Mouse (Mus musculus) heart, postnatal 0 days (tissue): Measurements from ENCODE around the gene Trio. TPM values are rescaled to one million over a fixed set of nuclear protein-coding genes. Genes with fewer than 3 reads are reported as not detected.

Source experiments
- ATAC-seq: fragments of 200-750 bp; cut with Nextera tagmentation; 2 replicates; pipeline ENCODE4 v1.8.0; 2017; ENCODE audit warnings: low read depth, moderate number of reproducible peaks, moderate library complexity; ENCODE audit not compliant: insufficient read depth
- DNase-seq: peaks from one replicate; pipeline ENCODE4 v3.0.0-alpha.2; 2016; ENCODE audit warnings: low spot score
- H3K27ac ChIP-seq: fragments of 300-500 bp; sonication (generic); 2 replicates; pipeline ENCODE4 v1.5.1; 2014; ENCODE audit warnings: low read depth, mild to moderate bottlenecking
- H3K27me3 ChIP-seq: fragments of 300-500 bp; sonication (generic); 2 replicates; pipeline ENCODE4 v1.6.1; 2014; ENCODE audit warnings: low read length, mixed read lengths; ENCODE audit not compliant: control insufficient read depth, insufficient read depth
- H3K36me3 ChIP-seq: fragments of 300-500 bp; sonication (generic); replicated peaks from 2 replicates; pipeline ENCODE4 v1.6.1; 2014; ENCODE audit warnings: low read length, mixed read lengths; ENCODE audit not compliant: control insufficient read depth, insufficient read depth
- H3K4me1 ChIP-seq: fragments of 300-500 bp; sonication (generic); 2 replicates; pipeline ENCODE4 v1.6.1; 2014; ENCODE audit warnings: antibody characterized with exemption; ENCODE audit not compliant: control insufficient read depth, insufficient read depth
- H3K4me2 ChIP-seq: fragments of 300-500 bp; sonication (generic); 2 replicates; pipeline ENCODE4 v1.6.1; 2014; ENCODE audit warnings: low read depth, mild to moderate bottlenecking, low read length, moderate library complexity
- H3K4me3 ChIP-seq: fragments of 300-500 bp; sonication (generic); 2 replicates; pipeline ENCODE4 v1.5.1; 2014; ENCODE audit warnings: low read depth, low read length
- H3K9ac ChIP-seq: fragments of 300-500 bp; sonication (generic); replicated peaks from 2 replicates; pipeline ENCODE4 v1.6.1; 2014; ENCODE audit warnings: low read depth, low read length, mixed read lengths
- H3K9me3 ChIP-seq: fragments of 300-500 bp; sonication (generic); replicated peaks from 2 replicates; pipeline ENCODE4 v1.6.1; 2016; ENCODE audit warnings: low read length; ENCODE audit not compliant: control insufficient read depth
- CTCF ChIP-seq: IDR thresholded peaks from 2 replicates; pipeline ENCODE4 v1.5.1; 2016; ENCODE audit warnings: antibody characterized with exemption, control low read depth, low read depth
- EP300 ChIP-seq: IDR thresholded peaks from 2 replicates; pipeline ENCODE4 v1.6.1; 2016; ENCODE audit warnings: antibody characterized with exemption, low read depth
- WGBS: fragments of 180-500 bp; shearing (Covaris S2); extraction: QIAGEN DNeasy Blood & Tissue Kit; methylation state at CpG from one replicate; pipeline ENCODE4 v1.1.7; 2014; 5-methylcytosine and 5-hydroxymethylcytosine counted together
- polyA plus RNA-seq: library from polyadenylated mRNA; unstranded; fragments of >200 nt; fragmentation: Nextera tagmentation; extraction: Ambion mirVana; gene quantifications from 2 replicates; pipeline ENCODE4 v1.2.1, GENCODE M21; 2015
- total RNA-seq: library from RNA; depleted of rRNA; stranded (reverse); fragments of >200 nt; gene quantifications from 2 replicates; pipeline ENCODE4 v1.2.3, GENCODE M21; 2014; ENCODE audit warnings: low replicate concordance

The Trio gene
- total and polyA plus RNA-seq, 2 experiments from 2014 or later = 10.1 to 77.2 TPM

DNA sequence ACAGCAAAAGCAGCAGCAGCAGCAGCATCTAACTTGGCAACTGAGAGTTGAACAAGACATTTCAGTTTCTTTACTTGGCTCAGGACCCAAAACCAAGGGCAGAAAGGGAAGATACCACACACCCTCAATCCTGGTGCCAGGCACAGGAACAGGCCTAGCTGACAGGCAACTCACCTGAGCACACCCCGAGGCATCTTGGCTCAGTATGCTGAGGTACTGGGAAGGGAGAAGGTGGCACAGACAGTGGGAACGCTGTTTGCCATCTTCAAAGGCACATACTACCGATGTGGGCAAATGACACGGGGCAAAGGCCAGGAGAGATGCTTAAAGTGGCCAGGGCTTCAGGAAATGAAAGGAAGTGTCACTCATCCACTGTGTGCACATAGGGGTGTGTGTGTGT is 85.6 kb downstream of the Trio start:
- H3K4me2 ChIP-seq = no peak overlapping the region
- H3K36me3 ChIP-seq = no peaks in the 10 kb centered on the region
- H3K4me3 ChIP-seq = no peak overlapping the region
- H3K27ac ChIP-seq = no peak overlapping the region
- no peaks in the 10 kb centered on the region for H3K9me3 ChIP-seq
- H3K27me3 ChIP-seq = no peaks in the 10 kb centered on the region
- TF ChIP-seq EP300 = no peak
- TF ChIP-seq CTCF = no peak
- DNase-seq (no peak), ATAC-seq (no peak)
- H3K4me1 ChIP-seq = peaks cover 66% of the 10 kb centered on the region
- no peak overlapping the region for H3K9ac ChIP-seq
- WGBS = 80% methylated on average over 4 of the region's 4 CpGs

DNA sequence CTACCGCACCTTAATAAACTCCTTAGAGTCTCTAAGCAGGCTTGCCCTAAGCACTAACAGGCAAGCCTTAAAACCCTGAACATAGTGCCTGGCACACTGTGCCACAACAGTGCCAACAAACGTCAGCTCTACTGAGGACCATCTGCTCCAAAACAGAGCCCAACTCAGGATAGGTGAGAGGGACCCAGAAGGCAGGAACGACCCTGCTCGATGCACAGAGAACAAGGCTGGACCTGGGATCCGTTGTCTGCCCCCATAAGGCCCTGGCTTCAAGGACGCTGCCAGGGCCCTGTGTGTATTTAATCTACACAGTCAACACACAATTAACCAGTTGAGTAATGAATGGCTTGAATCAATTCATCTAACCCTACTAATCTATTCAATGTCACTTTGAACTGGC is 86.8 kb downstream of the Trio start:
- DNase-seq (no peak), ATAC-seq (no peak)
- 71% methylated on average over 6 of the region's 6 CpGs for WGBS
- H3K4me1 ChIP-seq = peaks cover 58% of the 10 kb centered on the region
- H3K27me3 ChIP-seq = no peaks in the 10 kb centered on the region
- H3K4me3 ChIP-seq = no peak overlapping the region
- no peaks in the 10 kb centered on the region for H3K36me3 ChIP-seq
- H3K27ac ChIP-seq = no peak overlapping the region
- H3K4me2 ChIP-seq = no peak overlapping the region
- no peaks in the 10 kb centered on the region for H3K9me3 ChIP-seq
- no peak for TF ChIP-seq EP300
- TF ChIP-seq CTCF = no peak
- no peak overlapping the region for H3K9ac ChIP-seq

DNA sequence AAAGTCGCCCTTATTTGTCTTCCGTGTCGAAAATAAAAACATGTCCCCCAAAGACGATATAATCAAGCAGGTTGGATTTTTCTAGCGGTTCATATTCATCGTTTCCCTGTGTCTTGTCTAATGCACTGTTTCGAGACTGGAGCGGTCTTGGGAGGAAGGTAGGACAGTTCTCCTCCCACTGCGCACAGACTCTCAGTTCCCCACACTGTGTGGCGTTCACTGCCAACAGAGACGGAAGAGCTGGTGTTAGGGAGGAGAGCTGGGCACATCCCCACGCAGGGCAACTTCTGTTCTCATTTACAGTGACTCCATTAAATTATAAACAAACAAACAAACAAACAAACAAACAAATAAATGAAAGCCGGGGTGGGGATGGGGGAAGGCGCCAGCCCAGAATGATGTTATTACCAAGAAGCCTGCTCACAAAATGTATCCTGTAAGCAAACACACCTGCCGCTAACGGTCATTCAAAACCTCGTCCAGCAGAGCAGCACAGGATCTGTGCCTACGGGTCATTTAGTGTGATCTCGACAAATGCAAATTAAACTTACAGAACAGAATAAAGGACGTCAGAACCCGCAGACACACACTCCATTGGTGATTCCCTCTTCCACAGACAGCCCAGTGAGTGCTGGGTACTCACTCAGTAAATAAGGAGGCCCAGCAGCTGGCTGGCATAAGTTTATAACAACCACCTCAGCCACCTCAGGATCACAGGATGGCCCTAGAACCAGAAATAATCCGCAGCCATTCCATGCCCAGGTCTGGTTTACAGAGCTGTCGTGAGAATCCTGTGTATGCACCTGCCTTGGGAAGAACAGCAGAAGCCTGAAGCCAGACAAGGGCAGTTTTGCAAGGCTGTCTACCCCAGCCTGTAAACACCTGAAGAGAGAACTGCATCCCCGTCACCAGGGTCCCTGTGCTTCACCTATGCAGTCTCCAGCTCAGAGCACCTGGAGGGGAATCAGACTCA is 87.5 kb downstream of the Trio start:
- Histone ChIP-seq H3K27ac (peak overlapping the region; percentile 3; the same call in 1 of the 2 replicates), H3K4me1 (peaks cover 56% of the 10 kb centered on the region), H3K9ac (no peak overlapping the region), H3K4me3 (peak overlapping the region; percentile 25), H3K4me2 (peak overlapping the region; percentile 53), H3K36me3 (no peaks in the 10 kb centered on the region), H3K27me3 (no peaks in the 10 kb centered on the region), H3K9me3 (no peaks in the 10 kb centered on the region)
- TF ChIP-seq CTCF (no peak), EP300 (no peak)
- DNase-seq = no peak
- WGBS = 46% methylated on average over 24 of the region's 24 CpGs
- ATAC-seq = peak; percentile 22

DNA sequence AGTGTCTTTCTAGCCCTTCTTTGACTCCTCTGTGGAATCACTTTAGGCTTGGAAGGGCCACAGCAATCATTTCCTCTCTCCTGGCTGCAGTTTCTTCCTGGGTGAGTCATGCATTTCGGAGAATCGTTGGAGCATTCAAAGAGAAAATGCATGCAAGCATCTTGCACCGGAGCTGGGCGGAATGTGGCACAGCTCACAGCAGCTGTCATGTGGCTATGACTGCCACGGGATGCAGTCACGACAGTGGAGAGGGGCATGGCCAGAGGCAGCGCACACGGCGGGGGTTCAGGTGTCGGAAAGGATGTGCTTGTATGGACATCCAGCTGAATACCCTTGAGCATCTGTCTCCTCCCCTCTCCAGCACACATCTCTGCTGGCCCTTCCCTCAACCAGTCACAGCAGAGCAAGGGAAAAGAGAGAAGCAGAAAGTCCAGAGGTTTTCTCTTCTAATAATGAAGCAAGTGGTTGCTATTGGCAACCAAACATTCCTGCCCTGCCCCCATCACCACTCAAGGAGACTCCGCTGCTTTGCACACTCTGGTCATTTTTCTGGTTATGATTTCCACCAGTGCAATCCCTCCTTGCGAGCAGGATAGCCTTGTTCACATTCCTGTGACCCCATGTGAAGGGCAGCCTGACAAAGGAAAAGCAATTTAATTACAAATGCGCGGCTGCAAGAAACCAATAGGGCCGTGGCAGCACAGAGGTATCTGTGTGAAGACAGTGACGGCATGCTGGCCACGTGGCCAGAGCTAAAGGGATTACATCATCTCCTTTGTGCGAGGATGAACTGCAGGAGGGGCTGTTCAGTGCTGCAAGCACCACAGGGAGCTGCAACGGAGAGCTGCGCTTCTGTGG is 88.4 kb downstream of the Trio start:
- DNase-seq (peak; percentile 69), ATAC-seq (peak; percentile 85)
- peak overlapping the region; percentile 3; the same call in 1 of the 2 replicates for H3K27ac ChIP-seq
- peak overlapping the region; percentile 25 for H3K4me3 ChIP-seq
- WGBS = 14% methylated on average over 20 of the region's 20 CpGs
- H3K36me3 ChIP-seq = no peaks in the 10 kb centered on the region
- no peak overlapping the region for H3K9ac ChIP-seq
- peaks cover 53% of the 10 kb centered on the region for H3K4me1 ChIP-seq
- no peaks in the 10 kb centered on the region for H3K27me3 ChIP-seq
- H3K4me2 ChIP-seq = peak overlapping the region; percentile 53
- no peaks in the 10 kb centered on the region for H3K9me3 ChIP-seq
- TF ChIP-seq EP300 = no peak
- peak; percentile 22 for TF ChIP-seq CTCF

DNA sequence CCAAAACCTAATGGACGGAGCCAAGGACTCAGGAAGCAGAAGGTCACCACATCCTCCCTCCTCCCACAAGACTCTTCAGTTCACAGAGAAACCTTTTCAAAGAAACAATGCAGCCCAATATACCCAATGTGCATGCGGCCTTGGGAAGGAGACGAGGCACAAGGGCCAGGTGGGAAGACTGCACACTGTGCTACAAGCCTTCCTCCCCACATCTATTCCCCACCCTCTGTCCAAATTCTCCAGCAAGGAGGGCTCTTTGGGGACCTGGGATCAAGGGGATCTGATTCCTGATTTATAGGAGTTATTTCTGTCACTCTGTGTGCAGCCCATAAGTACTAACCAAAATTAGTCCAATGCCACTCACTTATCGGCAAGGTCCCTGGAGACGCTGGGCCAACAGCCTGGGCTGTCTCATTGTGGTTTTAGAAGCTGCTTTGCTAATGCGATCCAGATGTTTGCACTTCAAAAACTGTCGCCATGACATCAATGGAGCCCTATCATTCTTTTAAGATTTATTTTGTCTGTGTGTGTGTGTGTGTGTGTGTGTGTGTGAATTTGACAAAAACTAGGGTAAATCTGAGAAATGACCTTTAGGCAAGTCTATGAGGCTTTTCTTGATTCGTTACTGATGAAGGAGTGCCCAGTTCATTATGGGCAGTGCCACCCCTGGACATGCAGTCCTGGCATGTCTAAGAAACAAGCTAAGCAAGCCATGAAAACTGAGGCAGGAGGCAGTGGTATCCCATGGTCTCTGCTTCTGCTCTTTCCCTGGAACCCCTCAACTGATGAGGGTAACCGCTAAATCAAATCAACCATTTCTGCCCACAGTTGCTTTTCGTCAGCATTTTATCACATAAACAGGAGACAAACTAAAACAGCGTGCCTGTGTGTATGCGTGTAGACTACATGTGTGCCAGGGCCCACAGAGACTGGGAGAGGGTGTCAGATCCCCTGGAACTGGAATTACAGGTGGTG is 89.6 kb downstream of the Trio start:
- H3K4me3 ChIP-seq = no peak overlapping the region
- H3K4me1 ChIP-seq = peaks cover 49% of the 10 kb centered on the region
- H3K4me2 ChIP-seq = no peak overlapping the region
- no peak for ATAC-seq
- H3K27me3 ChIP-seq = no peaks in the 10 kb centered on the region
- H3K36me3 ChIP-seq = no peaks in the 10 kb centered on the region
- no peaks in the 10 kb centered on the region for H3K9me3 ChIP-seq
- TF ChIP-seq CTCF = no peak
- no peak for TF ChIP-seq EP300
- DNase-seq = no peak
- no peak overlapping the region for H3K9ac ChIP-seq
- H3K27ac ChIP-seq = no peak overlapping the region
- 64% methylated on average over 12 of the region's 12 CpGs for WGBS
